Mouse (Mus musculus): ENCODE results near the gene Pxn.
A peak's percentile ranks its signal among the peaks of the same experiment; 100 is the strongest.
"Not testable (repeated sequence)": the region's sequence is repeated elsewhere in the genome, so short reads cannot be mapped to it uniquely, and the experiment has no call there.

Gene Pxn

GRCm38 (mm10) chr5:115509321-115509761 lies 2.9 kb downstream of the Pxn start:
- DNase-seq (ENCODE audit: inconsistent ontology term): peak; percentile 80

- peak; percentile 92 for DNase-seq (ENCODE audit: inconsistent ontology term)
Measured at GRCm38 (mm10) chr5:115509790-115510689, 3.6 kb downstream of the Pxn start.

GRCm38 (mm10) chr5:115512375-115512774 lies 5.9 kb downstream of the Pxn start:
- DNase-seq (ENCODE audit: inconsistent ontology term): no peak

GRCm38 (mm10) chr5:115513246-115513645 lies 6.8 kb downstream of the Pxn start:
- no peak for DNase-seq (ENCODE audit: inconsistent ontology term)

GRCm38 (mm10) chr5:115513721-115514120 lies 7.2 kb downstream of the Pxn start:
- no peak for DNase-seq (ENCODE audit: inconsistent ontology term)

GRCm38 (mm10) chr5:115514346-115514745 lies 7.9 kb downstream of the Pxn start:
- DNase-seq (ENCODE audit: inconsistent ontology term): no peak

- peak; percentile 93 for DNase-seq (ENCODE audit: inconsistent ontology term)
Measured at GRCm38 (mm10) chr5:115514896-115515587, 8.6 kb downstream of the Pxn start.

GRCm38 (mm10) chr5:115516081-115516907 lies 9.8 kb downstream of the Pxn start:
- DNase-seq (ENCODE audit: inconsistent ontology term): no peak

- DNase-seq (ENCODE audit: inconsistent ontology term): no peak
Measured at GRCm38 (mm10) chr5:115516908-115517307, 10.4 kb downstream of the Pxn start.

- DNase-seq (ENCODE audit: inconsistent ontology term): no peak
Measured at GRCm38 (mm10) chr5:115517501-115517900, 11.0 kb downstream of the Pxn start.

- not testable (repeated sequence) for DNase-seq (ENCODE audit: inconsistent ontology term)
Measured at GRCm38 (mm10) chr5:115518214-115518613, 11.7 kb downstream of the Pxn start.

- DNase-seq (ENCODE audit: inconsistent ontology term): peak; percentile 73
Measured at GRCm38 (mm10) chr5:115520325-115520869, 13.9 kb downstream of the Pxn start.

GRCm38 (mm10) chr5:115521553-115522461 lies 15.3 kb downstream of the Pxn start:
- DNase-seq (ENCODE audit: inconsistent ontology term): peak; percentile 81

- DNase-seq (ENCODE audit: inconsistent ontology term): no peak
Measured at GRCm38 (mm10) chr5:115522531-115522930, 16.1 kb downstream of the Pxn start.

GRCm38 (mm10) chr5:115522981-115523499 lies 16.6 kb downstream of the Pxn start:
- DNase-seq (ENCODE audit: inconsistent ontology term): no peak

GRCm38 (mm10) chr5:115523971-115524370 lies 17.5 kb downstream of the Pxn start:
- DNase-seq (ENCODE audit: inconsistent ontology term): peak; percentile 70

- DNase-seq (ENCODE audit: inconsistent ontology term): no peak
Measured at GRCm38 (mm10) chr5:115524471-115524870, 18.0 kb downstream of the Pxn start.

GRCm38 (mm10) chr5:115525416-115525815 lies 18.9 kb downstream of the Pxn start:
- DNase-seq (ENCODE audit: inconsistent ontology term): no peak

- DNase-seq (ENCODE audit: inconsistent ontology term): no peak
Measured at GRCm38 (mm10) chr5:115525943-115526342, 19.5 kb downstream of the Pxn start.
